Mouse (Mus musculus): ENCODE measurements around the gene Zmynd8. TPM values are rescaled to one million over a fixed set of nuclear protein-coding genes. Genes with fewer than 3 reads are reported as not detected.

Gene Zmynd8
- total RNA-seq, 2 experiments from 2014 or later = 119 to 184 TPM

DNA sequence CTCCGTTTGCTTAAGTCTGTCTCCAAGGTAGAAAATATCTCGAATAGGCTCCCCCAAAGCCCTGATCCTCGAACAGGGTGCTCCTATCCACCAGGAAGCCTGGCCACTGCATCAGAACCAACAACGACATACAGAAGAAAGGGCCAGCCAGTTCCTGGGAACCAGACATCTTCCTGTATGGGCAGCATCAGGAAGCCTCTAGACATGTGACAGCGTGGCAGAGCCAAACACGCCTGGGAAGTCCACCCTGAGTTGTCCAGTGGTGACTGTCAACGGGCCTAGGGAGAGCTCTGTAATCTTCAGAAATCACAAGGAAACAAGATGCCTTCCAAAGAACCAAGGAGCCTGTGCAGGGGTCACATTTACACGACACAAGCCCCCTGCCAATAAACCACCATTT lies 52.0 kb downstream of the Zmynd8 start:
- no peak for DNase-seq (ENCODE audit: low spot score in 2 of 2)
- intact Hi-C loops (cut with DNase I) = no loop called here

DNA sequence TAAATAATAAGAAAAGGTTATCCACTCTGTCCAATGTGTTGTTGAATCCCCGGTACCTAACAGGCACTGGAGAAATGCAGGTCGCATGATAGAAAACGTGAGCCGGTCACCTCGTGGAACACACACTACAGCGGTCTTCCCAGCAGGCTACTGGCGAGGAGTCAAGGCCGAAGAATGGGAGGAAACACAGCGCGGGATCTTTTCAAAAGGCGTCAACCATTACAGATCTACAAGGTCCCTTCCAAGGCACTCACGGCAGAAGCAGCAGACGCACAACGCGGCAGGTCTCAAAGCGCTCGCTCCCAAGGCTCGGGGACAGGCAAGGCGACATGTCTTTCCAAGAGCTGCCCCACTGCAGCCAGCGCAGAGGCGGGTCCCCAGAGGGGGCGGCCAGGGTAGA lies 53.3 kb downstream of the Zmynd8 start:
- intact Hi-C loops (cut with DNase I) = no loop called here
- DNase-seq (ENCODE audit: low spot score in 2 of 2) = no peak

DNA sequence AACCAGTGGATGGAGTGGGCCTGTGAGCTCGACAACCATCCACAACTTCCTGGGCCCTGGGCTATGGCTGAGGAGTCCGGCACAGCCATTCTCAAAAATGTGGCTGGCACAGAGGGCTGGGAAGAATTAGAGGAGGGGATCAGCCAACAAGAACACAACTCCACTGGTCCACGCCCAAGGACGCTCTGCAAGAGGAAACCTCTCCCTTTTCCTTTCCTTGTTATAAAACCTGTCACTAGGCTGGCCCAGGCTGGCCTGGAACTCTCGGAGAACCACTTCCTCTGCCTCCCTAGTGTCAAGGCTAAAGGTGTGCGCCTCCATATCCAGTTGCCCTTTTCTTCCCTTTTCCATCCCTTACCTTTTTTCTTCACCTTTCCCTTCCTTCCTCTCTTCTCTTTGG lies 55.5 kb downstream of the Zmynd8 start:
- intact Hi-C loops (cut with DNase I) = no loop called here
- no peak for DNase-seq (ENCODE audit: low spot score in 2 of 2)

DNA sequence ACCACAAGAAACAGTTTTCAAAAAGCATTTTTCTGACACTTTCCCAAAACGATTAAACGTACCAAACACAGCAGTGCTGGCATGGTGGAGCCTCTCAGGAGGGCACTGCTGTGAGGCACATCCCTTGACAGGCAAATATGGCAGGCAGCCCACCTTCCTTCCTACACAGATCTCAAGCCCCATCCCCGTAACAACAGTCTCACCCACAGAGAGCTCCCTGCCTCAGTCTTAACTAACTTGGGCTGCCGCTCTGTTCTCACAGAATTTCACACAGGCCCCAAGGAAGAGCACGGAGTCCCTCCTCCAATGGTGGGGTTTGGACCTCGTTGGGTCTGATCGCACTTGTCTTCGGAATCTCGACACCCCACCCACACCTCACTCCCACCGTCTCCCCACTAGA lies 56.6 kb downstream of the Zmynd8 start:
- no peak for DNase-seq (ENCODE audit: low spot score in 2 of 2)
- intact Hi-C loops (cut with DNase I) = no loop called here

DNA sequence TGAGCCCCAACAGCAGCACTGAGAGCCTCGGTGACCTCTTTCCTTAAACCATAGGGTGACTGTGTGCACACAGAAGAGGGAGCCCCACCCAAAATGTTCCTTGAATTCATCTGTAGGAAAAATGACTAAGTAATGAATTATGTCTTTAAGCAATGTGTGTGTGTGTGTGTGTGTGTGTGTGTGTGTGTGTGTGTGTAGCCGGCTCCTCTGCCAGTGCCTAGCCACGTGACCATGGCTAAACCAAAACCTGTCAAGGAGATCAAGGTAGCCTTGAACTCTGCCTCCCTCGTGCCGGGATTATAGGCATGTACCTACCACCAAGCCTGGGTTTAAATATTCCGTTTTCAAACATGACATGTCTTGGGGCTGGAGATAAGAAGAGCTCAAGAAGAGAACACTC lies 57.0 kb downstream of the Zmynd8 start:
- intact Hi-C loops (cut with DNase I) = no loop called here

DNA sequence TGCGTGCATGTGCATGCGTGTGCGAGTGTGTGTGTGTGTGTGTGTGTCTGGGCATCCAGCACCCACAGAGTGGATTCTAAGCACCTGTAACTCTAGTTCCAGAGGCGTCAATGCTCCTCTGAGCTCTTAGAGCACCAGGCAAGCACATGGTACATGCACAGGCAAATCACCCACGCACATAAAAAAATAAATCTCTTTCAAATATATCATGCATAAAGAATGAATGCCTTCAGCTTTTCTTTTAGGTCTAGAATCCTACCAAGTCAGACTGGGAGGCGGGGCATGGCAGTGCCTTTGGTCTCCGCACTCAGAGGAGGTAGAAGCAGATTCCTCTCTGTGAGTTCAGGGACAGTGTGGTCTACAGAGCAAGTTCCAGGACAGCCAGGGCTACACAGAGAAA lies 58.0 kb downstream of the Zmynd8 start:
- intact Hi-C loops (cut with DNase I) = no loop called here
- DNase-seq (ENCODE audit: low spot score in 2 of 2) = no peak

More for the DNA sequence above, 57.0 kb downstream of the Zmynd8 start:
- DNase-seq (ENCODE audit: low spot score in 2 of 2) = no peak

DNA sequence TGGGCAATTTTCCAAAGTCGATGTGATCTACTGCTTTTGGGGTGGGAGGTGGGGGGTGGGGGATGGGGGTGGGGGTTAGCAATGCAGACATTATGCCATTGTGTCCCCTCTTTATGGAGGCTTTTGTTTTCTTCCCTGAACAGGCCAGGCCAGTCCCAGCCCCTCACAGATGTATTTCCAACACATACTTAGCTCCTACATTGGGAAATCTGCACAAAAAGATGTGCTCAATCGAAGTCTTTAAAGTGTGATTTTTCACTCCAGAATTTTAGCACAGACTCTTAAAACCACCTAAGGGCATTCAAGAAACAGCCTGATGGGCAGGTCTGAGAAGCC lies 59.5 kb downstream of the Zmynd8 start:
- intact Hi-C loops (cut with DNase I) = no loop called here

DNA sequence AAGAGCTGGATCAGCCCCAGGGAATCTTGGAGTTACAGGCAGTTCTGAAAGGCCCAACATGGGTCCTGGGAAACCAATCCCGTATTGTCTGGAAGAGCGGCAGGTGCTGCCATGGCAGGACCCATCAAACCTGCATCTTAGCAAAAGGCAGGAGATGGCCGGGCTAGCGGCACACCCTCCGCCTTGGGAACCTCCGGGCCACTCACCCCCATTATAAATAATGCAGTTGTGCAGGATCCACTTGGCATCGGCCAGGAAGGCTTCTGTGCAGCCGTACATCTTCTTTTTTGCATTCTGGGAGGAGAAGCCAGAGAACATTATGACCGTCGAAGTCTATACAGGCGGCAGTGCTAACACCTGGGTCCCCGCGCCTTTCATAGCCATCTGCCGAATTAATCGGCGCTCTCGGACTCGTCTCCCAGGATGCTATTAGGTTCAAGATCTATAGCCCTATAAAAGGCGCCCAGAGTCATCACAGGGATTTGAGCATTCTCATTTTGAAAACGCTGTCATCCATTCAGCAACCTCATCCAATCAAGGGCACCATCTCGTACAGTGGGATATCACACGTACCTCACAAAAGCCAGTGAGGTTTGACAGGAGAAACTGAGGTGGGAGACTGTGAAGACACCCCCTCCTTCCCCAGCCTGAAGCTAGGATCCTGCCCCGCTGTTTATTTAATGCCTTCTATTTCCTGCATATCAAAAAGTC lies 60.1 kb downstream of the Zmynd8 start:
- DNase-seq (ENCODE audit: low spot score in 2 of 2) = no peak

More for the DNA sequence above, 59.5 kb downstream of the Zmynd8 start:
- DNase-seq (ENCODE audit: low spot score in 2 of 2) = no peak

DNA sequence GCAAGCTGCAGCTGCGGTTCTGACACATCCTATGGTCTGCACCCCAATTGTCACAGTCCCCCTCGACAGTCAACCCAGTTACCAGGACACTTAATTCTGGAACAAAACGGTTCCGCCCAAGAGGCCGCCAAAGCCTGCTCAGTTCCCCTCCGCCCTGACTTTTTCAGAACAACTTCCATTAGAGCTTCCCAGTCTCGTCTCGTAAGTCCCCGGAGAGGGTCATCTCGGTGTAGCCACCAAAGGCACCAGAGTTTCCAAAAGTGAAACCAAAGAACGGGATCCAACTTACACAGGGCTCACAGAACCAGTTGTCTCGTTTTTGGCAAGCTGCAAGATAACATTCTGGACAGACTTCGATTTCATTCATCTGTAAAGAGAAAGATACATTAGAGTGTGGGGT lies 64.2 kb downstream of the Zmynd8 start:
- intact Hi-C loops (cut with DNase I) = no loop called here
- no peak for DNase-seq (ENCODE audit: low spot score in 2 of 2)

More for the DNA sequence above, 60.1 kb downstream of the Zmynd8 start:
- intact Hi-C loops (cut with DNase I) = no loop called here

DNA sequence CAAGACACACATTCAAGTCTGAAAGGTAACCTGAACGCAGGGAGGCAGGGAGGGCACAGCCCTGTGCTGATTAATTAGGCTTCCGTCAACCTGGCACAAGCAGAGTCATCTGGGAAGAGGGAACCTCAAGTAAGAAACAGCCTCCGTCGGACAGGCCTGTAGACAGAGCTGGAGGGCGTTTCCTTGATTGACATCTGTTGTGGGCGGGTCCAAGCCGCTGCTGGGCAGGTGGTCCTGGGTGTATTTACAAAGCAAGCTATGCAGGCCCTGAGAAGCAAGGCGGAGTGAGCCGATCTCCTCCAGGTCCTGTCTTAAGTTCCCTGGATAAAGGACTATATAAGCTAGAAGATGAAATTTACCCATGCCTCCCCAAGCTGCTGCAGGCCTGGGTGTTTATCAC lies 65.3 kb downstream of the Zmynd8 start:
- no peak for DNase-seq (ENCODE audit: low spot score in 2 of 2)
- intact Hi-C loops (cut with DNase I) = no loop called here

DNA sequence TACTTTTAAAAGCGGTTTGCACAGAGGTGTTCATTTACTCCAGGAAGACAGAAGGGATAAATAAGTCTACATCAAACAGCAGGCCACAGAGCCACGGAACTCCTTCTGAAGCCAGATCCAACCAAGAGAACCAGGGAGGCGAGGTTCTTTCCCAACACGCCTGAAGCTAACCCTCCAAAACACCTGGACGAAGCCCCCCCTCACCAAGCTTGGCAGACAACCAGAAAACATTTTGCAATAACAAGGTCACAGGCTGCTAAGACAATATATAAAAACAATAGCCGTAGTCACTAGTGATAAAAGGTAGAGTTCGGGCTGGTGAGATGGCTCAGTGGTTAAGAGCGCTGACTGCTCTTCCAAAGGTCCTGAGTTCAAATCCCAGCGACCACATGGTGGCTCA lies 66.1 kb downstream of the Zmynd8 start:
- intact Hi-C loops (cut with DNase I) = no loop called here
- DNase-seq (ENCODE audit: low spot score in 2 of 2) = no peak

DNA sequence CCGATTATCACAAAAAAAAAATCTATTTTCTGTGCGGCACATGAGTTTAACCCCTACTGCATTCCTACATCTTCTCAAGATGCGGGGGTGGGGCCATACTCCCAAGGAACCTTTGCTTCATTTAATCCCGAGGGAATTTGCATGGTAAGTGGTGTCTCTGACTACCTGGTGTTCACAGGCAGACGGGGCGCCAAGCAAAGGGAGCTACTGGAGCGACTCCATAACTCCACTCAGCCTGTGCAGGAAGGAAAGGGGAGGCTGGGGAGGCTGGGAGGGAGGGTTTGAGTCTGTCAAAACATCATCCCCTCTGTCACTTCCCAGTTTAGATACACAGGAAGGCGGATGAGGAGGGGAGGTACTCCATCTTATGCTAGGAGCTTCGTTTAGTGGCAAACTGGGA lies 66.5 kb downstream of the Zmynd8 start:
- no peak for DNase-seq (ENCODE audit: low spot score in 2 of 2)
- intact Hi-C loops (cut with DNase I) = no loop called here

DNA sequence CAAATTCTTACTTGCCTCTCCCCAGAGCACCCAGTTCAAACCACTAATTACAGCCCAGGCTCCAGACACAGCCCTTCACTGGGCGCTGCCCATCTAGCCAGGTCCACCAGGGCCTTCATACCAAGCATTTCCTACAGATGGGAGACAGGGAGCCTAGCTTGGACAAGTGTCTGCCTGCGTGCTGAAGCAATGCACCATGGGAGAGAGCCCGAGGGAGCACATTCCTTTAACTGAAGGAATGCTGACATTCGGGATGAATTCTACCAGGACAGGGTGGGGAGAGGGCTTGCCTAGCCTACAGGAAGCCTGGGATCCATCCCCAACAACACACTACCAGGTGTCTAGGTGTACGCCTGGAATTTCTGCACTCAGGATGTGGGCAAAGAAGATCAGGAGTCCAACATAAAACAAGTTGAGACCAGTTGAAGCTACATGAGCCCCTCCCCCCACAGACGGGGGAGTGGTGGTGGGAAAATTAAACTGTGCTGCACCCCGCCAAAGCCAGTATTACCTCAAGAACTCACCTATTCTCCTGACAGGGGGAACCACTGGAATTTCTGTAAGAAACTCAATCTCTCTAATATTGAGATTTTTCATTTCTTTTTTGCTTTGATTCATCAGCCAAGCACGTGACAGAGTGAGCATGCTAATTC lies 67.1 kb downstream of the Zmynd8 start:
- intact Hi-C loops (cut with DNase I) = no loop called here
- DNase-seq (ENCODE audit: low spot score in 2 of 2) = no peak

DNA sequence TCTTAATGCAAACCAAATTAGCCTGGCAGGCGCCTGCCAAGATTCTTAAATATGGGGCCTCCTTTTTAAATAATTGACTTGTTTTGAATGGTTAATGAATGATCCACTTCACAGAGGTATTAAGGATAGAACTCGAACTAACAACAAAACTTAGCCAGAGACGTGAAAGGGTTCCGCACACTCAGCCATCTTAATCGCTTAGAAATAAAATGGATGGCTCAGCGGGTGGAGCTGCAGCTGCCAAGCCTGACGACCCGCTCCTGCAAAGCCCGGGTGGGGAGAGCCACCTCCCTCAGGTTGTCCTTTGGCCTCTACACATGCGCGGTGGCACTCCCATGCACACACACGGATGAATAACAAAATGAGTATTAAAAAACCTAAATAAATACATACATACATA lies 70.0 kb downstream of the Zmynd8 start:
- intact Hi-C loops (cut with DNase I) = no loop called here

DNA sequence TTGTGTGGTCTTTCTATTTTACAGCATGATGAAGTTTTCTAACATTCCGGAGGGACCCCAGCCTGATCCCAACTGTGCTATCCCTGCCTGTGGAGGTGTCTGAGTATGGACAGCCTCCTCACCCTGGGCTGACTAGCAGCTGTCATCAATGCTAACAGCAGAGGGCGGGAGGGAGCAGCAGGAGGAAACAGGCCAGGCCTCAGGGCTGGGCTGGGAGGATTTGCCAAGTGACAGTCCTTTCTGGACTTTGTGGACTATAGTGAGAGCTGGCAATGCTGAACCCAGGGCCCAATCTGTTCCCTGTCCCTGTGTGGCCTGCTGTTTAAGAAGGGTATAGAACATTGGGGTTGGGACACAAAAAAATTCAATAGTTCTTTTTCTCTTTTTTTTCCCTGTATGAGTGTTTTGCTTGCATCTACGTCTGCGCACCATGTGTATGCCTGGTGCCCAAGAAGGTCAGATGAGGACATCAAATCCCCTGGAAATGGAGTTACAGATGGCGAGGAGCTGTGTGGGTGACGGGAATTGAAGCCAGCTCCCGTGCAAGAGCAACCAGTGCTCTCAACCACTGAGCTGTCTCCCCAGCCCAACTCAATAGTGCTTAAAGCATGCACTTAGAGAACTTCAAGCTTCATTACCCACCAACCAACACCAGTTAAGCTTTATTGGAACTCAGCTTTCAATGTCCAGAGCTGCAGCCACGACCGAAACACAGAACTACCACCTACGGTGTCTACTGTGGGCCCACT lies 72.7 kb downstream of the Zmynd8 start:
- intact Hi-C loops (cut with DNase I) = no loop called here
- peak; percentile 73 to 77 for DNase-seq (ENCODE audit: low spot score in 2 of 2)

More for the DNA sequence above, 70.0 kb downstream of the Zmynd8 start:
- DNase-seq (ENCODE audit: low spot score in 2 of 2) = no peak

DNA sequence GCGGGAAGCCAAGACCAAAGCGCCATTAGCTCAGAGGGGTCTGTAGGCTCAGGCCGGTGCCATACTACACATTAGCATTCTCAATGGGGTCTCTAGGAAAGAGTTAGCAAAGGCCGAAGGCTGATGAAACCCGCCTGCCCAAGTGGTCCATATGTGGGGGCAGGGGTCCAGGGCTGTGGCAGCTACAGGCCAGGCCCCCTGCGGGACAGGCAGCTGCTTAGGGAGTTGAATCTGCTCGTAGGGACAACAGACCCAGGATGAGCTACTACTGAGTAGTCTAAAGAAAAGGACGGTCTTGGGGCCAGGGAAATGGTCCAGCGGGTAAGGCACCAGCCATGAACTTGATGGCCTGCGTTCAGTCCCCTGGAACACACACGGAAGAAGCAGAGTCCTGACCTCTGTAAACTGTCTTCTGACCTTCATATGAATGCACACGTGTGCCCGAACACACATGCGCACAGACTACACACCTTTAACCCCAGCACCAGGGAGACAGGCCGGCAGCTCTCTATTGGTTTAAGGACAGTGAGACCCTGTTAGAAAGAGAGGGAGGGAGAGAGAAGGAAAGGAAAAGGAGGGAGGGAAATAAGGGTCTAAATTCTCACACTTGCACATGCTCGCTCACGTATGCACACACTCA lies 73.4 kb downstream of the Zmynd8 start:
- no peak for DNase-seq (ENCODE audit: low spot score in 2 of 2)
- intact Hi-C loops (cut with DNase I) = no loop called here

DNA sequence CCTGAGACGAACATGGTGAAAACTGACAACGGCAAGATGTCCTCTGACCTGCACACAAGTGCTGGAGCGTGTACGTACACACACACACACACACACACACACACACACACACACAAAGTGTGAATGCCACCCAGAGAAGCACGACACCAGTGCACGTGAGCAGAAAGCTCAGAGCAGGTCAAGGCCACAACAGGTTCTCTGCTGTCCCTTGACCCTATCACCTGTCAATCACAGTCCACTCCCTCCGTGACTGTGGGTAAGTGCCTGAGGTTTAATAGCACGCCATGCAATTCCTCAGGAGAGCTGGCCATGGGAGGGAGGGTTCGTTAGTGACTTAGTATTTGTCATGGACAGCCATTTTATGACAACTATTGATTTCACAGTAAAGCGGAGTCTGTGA lies 74.0 kb downstream of the Zmynd8 start:
- intact Hi-C loops (cut with DNase I) = no loop called here

DNA sequence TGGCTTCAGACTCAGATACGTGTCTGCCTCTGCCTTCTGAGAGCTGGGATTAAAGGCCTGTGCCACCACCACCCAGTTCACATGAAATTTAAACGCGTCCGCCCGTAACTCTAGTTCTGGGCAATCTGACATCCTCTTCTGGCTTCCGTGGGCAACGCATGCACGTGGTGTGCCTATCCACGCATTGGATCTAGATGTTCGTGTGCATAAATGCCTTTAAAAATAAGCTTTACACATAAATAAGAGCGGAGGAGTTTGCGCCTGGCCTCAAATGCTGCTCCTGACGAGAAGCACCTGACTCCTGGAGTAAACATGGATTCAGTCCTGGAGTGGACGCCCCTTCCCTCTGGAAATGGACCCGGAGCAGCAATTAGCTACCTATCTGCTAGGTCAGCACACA lies 76.3 kb downstream of the Zmynd8 start:
- no peak for DNase-seq (ENCODE audit: low spot score in 2 of 2)
- intact Hi-C loops (cut with DNase I) = no loop called here

More for the DNA sequence above, 74.0 kb downstream of the Zmynd8 start:
- no peak for DNase-seq (ENCODE audit: low spot score in 2 of 2)

DNA sequence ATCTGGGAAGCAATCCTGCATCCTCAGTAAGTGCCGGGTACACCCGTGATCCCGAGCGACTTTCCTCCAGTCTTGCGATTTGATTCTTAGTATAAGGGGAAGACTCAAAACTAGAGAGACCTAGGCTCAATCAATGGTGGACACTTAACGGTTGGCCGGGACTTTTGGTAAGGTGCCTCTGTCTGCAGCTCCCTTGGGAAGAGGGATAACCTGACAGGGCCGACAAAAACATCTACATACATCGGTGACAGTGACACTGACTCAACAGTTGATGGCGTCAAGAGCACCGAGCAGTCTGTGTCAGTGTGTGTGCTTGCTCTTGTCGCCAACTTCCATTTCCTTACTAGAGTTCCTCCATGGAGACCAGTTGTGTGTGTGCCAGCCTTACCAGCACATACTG lies 77.1 kb downstream of the Zmynd8 start:
- intact Hi-C loops (cut with DNase I) = no loop called here
- no peak for DNase-seq (ENCODE audit: low spot score in 2 of 2)

DNA sequence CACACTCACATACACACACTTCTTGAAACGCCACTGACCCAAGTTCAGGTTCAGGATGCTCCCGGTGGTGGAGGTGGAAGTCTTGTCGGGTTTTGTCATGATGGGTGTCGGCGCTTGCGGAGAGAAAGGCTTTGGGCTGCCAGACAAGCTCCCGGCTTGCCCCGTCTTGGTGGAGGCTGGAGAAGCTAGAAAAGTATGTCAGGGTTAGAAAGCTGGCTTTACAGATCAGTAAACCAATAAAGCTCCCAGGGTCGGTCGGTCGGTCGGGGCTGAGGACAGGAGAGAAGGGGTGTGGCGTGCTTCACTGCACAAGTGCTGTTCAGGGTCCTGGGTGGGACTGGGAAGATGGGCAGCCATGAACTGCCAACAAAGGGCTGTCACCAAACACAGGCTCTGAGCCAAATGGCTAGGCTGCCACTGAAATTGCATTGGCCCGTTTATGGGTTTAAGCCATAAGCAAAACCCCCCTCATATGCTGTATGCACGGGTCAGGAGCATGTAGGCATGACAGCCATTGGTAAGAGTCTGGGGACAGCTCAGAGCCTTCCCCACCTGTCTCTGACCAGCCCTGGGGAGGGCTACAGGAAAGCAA lies 78.2 kb downstream of the Zmynd8 start:
- intact Hi-C loops (cut with DNase I) = no loop called here

More for the DNA sequence above, 78.2 kb downstream of the Zmynd8 start:
- DNase-seq (ENCODE audit: low spot score in 2 of 2) = no peak
